ENCODE assay signal across 11 mouse cellular contexts in the genomic region with DNA sequence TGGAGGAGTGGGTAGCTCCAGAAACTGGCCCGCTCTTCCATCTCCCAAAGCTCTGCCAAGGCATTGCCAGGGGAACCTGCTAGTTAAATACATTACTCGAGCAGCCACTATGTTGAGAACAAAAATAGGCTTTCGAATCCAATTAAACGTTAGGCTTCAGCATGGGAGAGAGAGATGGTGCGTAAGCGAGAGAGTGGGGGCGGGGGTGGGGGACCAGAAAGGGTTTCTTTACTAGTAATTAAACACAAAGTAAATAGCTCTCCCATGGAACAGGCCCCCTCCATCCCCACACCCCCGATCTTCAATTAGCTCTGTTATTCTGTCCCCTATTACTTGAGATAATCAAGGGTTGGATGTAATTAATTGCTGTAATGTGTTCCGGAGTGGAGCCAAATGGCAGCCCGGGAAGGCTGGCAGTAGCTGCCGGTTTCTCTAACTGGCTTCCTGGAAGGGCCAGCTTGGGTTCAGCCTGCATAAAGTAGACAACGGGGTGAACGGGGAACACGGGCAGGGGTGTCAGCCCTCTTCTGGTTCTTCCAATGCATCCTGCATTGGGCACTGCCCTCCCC. TPM values are rescaled to one million over a fixed set of nuclear protein-coding genes. Genes with fewer than 3 reads are reported as not detected.
A peak's percentile ranks its signal among the peaks of the same experiment; 100 is the strongest.
DNase-seq lines count a peak whose midpoint lies in the region; ATAC-seq lines count a peak whose summit lies in the region.
"Had no signal": no experiment of that assay in that cellular context is flagged by ENCODE, and none has a peak within 500 bp of the region (broad histone marks: within the 10 kb centered on the region; RNA-seq: fewer than 3 reads in every experiment).

No protein-coding gene starts in this region.

- H3K27ac ChIP-seq in midbrain, embryonic 13.5 days = peak overlapping the region; percentile 31; the same call in 1 of the 2 replicates
- H3K27ac ChIP-seq in midbrain, embryonic 10.5 days (replicated peaks) = no peak overlapping the region

- peaks cover 15% of the 10 kb centered on the region for H3K4me1 ChIP-seq in midbrain, embryonic 13.5 days (replicated peaks)
- no peaks in the 10 kb centered on the region for H3K4me1 ChIP-seq in midbrain, embryonic 10.5 days

- peak; percentile 45; the same call in 1 of the 2 replicates for ATAC-seq in midbrain, embryonic 13.5 days
- no peak for ATAC-seq in activated CD4-positive, CD25-positive, alpha-beta regulatory T cell, adult 4 months

- no peaks in the 10 kb centered on the region for H3K36me3 ChIP-seq in midbrain, embryonic 13.5 days
- no peaks in the 10 kb centered on the region for H3K36me3 ChIP-seq in midbrain, embryonic 10.5 days

- 71% methylated on average over 14 of the region's 14 CpGs for WGBS in midbrain, embryonic 13.5 days
- WGBS in midbrain, embryonic 10.5 days = 83% methylated on average over 14 of the region's 14 CpGs

- no peaks in the 10 kb centered on the region for H3K27me3 ChIP-seq in midbrain, embryonic 13.5 days
- H3K27me3 ChIP-seq in midbrain, embryonic 10.5 days (ENCODE audit: low read depth, poor library complexity, severe bottlenecking) = no peaks in the 10 kb centered on the region

- no peak for DNase-seq in midbrain, embryonic 10.5 days (ENCODE audit: low spot score)
- DNase-seq in kidney, postnatal 14 days = peak; percentile 7
- DNase-seq in left cerebral cortex, postnatal 4 days = peak; percentile 40
- peak; percentile 44 to 45 for DNase-seq in right cerebral cortex, postnatal 36 days (ENCODE audit: low spot score in 2 of 2)
- no peak for DNase-seq in liver
- DNase-seq in spleen, postnatal 36 days (ENCODE audit: low spot score in 2 of 2) = no peak
- DNase-seq: lung, embryonic 14.5 days; thymus, postnatal 25 days had no signal

- H3K9me3 ChIP-seq in midbrain, embryonic 13.5 days = no peaks in the 10 kb centered on the region
- no peaks in the 10 kb centered on the region for H3K9me3 ChIP-seq in midbrain, embryonic 10.5 days (replicated peaks)

- intact Hi-C loops in left cerebral cortex, postnatal 4 days (cut with DNase I) = no loop called here

- no peak overlapping the region for H3K9ac ChIP-seq in midbrain, embryonic 13.5 days (replicated peaks)
- H3K9ac ChIP-seq: lung, embryonic 14.5 days had no signal

- no peak overlapping the region for H3K4me2 ChIP-seq in midbrain, embryonic 13.5 days (replicated peaks)
- H3K4me2 ChIP-seq: lung, embryonic 14.5 days had no signal

- no peak overlapping the region for H3K4me3 ChIP-seq in midbrain, embryonic 13.5 days (replicated peaks)
- no peak overlapping the region for H3K4me3 ChIP-seq in midbrain, embryonic 10.5 days

RNA-seq across cellular contexts. Expression of a gene that starts 59.4 kb away (rescaled TPM):
- 0.07 TPM in 1 of 2 replicates, not detected in the other for polyA plus RNA-seq in midbrain, embryonic 13.5 days (2015; fragmentation: Nextera tagmentation; extraction: Ambion mirVana)
- polyA plus RNA-seq in midbrain, embryonic 10.5 days (2016; fragmentation: Nextera tagmentation; extraction: Ambion mirVana) = 0.07 and 0.10 TPM in 2 replicates
- total RNA-seq in left cerebral cortex, postnatal 4 days (2021) = under 1 TPM; 0.38 to 0.42 TPM
- 10 to 100 TPM; 35.9 to 55.7 TPM for polyA plus RNA-seq in activated CD4-positive, CD25-positive, alpha-beta regulatory T cell, adult 4 months (2017; shearing (Covaris generic))
- total RNA-seq: MEL had no signal

Comparison
In these comparisons a context has a peak if more than half of its experiments do, and no peak if none do; other contexts are left out.
1. DNase-seq: peak in kidney, postnatal 14 days (single experiment), left cerebral cortex, postnatal 4 days (single experiment) and right cerebral cortex, postnatal 36 days (2 of 2); none in midbrain, embryonic 10.5 days (single experiment), liver (single experiment) and spleen, postnatal 36 days (0 of 2).
2. RNA of a gene that starts 59.4 kb away (polyA plus RNA-seq): 35.9 to 55.7 TPM in activated CD4-positive, CD25-positive, alpha-beta regulatory T cell, adult 4 months; 0.07 to 0.10 TPM in midbrain, embryonic 10.5 days and 0.07 TPM in midbrain, embryonic 13.5 days; every median in the first group is over 10 times any median in the second.